Mouse (Mus musculus): ENCODE measurements around the gene Gabbr2.

The Gabbr2 gene

DNA sequence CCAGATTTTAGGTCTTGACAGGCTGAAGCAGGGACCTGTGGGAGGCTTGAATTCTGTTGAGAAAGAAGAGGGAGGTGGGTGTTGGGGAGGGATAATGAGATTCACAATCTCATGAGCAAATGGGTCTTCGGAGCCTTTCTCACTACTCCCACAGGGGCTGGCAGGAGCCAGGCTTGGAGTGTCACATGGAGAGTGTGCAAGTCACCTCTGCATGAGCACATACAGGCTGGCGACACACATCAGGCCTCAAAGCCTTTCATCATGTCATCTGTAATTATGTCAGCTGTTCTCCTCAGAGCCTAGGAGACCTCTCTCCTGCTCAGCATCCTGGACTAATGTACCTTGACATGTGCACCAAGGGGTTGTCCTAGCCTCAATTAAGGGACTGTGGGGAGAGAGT, 219.1 kb downstream of the Gabbr2 start:
- DNase-seq (ENCODE audit: extremely low spot score, low read depth, low spot score), result no peak

GRCm38 (mm10) chr4:46771116-46771515, 220.6 kb downstream of the Gabbr2 start:
- DNase-seq (ENCODE audit: extremely low spot score, low read depth, low spot score), result no peak

DNA sequence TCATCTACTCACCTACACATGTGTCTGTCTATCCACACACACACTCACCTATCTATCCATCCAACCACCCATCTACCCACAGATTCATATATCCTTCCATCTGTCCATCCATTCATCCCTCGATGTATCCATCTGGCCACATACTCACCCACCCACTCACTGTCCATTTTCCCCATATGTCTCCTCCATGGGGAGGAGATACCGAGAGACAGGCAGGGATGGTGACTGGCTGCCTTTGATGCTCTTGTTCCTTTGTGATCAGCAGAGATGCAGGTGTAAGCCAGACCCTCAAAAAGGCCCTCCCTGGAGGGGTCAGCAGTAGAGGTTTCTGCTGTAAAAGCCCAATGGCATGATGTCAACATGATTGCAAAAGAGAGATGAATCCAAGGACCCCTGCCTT, 221.0 kb downstream of the Gabbr2 start:
- DNase-seq (ENCODE audit: extremely low spot score, low read depth, low spot score), result no peak

DNA sequence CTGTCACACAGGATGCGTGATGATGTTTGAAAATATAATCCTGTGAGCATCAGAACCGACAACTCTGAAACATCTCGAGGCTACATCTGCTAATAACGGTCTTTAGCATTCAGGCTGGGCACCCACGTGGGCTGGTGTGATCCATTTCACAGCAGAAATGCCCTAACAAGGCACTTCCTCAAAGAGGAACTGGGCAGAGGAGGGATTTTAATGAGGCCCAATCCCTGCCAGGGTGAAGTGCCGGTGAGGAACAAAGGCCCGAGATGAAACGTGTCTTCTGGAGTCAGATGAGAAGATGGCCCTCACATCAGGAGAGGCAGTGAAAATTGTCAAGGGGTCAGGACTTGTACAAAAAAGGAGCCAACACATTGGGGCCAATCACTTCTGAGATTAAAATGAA, 221.6 kb downstream of the Gabbr2 start:
- DNase-seq (ENCODE audit: extremely low spot score, low read depth, low spot score), result no peak

GRCm38 (mm10) chr4:46766326-46766725, 225.3 kb downstream of the Gabbr2 start:
- no peak for DNase-seq (ENCODE audit: extremely low spot score, low read depth, low spot score)

- no peak for DNase-seq (ENCODE audit: extremely low spot score, low read depth, low spot score)
Observed at GRCm38 (mm10) chr4:46759838-46760237, 231.8 kb downstream of the Gabbr2 start.

- DNase-seq (ENCODE audit: extremely low spot score, low read depth, low spot score), result no peak
Observed at GRCm38 (mm10) chr4:46758340-46759041, 233.2 kb downstream of the Gabbr2 start.

- no peak for DNase-seq (ENCODE audit: extremely low spot score, low read depth, low spot score)
Observed at GRCm38 (mm10) chr4:46754407-46755194, 237.1 kb downstream of the Gabbr2 start.

GRCm38 (mm10) chr4:46752306-46752705, 239.4 kb downstream of the Gabbr2 start:
- DNase-seq (ENCODE audit: extremely low spot score, low read depth, low spot score), result no peak

DNA sequence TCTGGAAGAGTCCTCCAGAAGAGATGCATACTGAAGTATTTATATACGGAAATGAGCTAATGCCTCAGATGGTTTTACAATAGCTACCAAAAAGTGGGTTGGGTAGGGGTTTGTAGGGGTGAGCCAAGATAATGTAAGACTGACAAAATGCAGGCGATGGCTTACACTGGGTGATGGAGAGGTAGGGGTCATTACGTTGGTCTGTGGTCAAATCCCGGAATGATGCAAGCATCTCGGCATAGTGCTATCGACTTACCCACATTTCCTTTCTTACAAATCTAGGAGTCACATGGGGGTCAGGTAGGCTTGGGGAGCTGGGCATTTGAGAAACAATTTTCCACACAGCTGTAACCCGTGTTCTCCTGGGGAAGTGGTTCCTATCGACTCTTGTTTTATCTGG, 242.7 kb downstream of the Gabbr2 start:
- DNase-seq (ENCODE audit: extremely low spot score, low read depth, low spot score), result no peak

DNA sequence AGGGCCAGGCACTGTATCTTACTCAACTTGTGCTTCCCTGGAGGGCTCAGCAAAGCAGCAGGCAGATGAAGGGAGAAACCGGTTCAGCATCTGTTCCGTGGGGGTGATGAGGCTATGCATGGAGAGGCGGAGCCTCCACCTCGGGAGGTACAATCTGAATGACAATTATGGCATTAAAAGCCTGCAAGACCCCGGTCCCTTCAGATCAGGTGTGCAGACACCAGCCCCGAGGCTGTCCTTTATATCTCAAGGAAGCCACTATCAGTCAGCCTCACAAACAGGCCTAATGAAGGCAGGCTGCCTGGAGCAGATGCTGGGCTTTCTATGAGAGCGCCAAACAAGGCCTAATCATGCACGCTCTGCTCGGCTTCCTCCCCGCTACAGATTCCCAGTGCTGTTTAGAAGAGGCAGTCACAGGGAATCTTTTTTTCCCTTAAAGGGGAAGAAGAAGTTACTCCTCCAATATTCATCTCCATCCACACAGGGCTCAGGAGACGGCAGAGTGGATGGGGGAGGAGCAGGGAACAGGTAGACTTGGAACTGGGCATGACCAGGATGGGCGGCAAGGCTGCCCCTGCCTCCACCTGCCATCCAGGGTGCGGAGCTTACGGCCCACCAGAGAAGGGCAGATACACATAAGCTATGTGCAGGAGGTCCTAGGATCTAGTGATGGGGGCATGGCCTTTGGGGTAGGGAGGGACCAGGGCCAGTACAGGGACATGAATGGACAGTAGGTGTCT, 244.5 kb downstream of the Gabbr2 start:
- no peak for DNase-seq (ENCODE audit: extremely low spot score, low read depth, low spot score)

DNA sequence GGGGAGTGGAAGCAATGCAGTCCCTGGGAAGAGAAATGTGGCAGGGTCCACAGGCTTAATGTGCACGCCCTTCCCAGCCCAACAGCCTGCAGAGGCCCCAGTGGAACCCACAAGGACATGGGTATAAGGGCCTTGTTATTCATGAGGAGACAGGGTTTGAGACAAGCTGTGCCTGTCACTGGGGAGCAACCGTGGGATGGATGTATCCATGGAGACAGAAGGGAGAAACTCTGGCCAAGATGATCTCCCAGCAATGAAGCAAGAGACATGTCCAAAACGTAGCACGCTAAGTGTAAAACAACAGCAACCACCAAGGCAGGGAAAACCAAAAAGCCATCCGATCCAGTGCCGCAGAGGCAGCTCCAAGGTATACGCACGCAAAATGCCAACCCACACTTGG, 246.1 kb downstream of the Gabbr2 start:
- DNase-seq (ENCODE audit: extremely low spot score, low read depth, low spot score), result no peak

GRCm38 (mm10) chr4:46744583-46745155, 247.0 kb downstream of the Gabbr2 start:
- DNase-seq (ENCODE audit: extremely low spot score, low read depth, low spot score), result no peak

GRCm38 (mm10) chr4:46742601-46743000, 249.1 kb downstream of the Gabbr2 start:
- no peak for DNase-seq (ENCODE audit: extremely low spot score, low read depth, low spot score)

- no peak for DNase-seq (ENCODE audit: extremely low spot score, low read depth, low spot score)
Observed at GRCm38 (mm10) chr4:46736910-46737511, 254.7 kb downstream of the Gabbr2 start.

GRCm38 (mm10) chr4:46734906-46735305, 256.8 kb downstream of the Gabbr2 start:
- no peak for DNase-seq (ENCODE audit: extremely low spot score, low read depth, low spot score)

GRCm38 (mm10) chr4:46731590-46731989, 260.1 kb downstream of the Gabbr2 start:
- no peak for DNase-seq (ENCODE audit: extremely low spot score, low read depth, low spot score)

DNA sequence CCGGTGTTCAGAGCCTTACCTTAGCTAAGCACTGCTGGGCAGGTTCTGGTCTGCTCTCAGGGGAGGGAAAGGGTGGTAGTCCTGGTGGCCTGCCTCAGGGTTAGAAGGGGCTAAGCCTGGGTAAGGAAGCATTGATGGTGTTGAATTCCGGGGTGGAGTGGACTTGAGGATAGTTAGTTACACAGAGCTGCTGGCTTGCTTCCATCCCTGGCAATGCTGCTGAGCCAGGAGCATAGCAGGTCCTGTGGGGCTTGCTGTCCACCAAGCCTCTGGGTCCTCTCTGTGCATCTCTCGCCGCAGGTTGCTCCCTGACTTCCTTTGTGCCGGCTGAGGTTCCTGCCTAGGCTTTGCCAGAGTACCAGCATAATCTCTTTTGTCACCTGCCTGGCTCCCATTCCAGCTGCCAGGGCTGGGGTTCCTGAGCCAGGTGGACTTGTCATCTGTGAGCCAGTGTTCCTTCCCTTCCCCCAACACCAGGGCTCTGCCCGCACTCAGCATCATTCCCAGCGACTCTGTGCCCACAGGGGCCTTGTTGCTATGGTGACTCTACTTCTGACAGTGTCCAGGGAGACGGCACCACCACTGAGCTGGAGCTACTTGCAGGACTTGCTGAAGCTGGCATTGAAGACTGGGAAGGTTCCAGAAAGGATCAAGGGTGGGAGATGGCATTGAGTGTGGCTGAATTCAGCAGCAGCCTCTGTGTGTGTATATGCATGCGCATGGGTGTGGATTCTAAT, 262.2 kb downstream of the Gabbr2 start:
- no peak for DNase-seq (ENCODE audit: extremely low spot score, low read depth, low spot score)

DNA sequence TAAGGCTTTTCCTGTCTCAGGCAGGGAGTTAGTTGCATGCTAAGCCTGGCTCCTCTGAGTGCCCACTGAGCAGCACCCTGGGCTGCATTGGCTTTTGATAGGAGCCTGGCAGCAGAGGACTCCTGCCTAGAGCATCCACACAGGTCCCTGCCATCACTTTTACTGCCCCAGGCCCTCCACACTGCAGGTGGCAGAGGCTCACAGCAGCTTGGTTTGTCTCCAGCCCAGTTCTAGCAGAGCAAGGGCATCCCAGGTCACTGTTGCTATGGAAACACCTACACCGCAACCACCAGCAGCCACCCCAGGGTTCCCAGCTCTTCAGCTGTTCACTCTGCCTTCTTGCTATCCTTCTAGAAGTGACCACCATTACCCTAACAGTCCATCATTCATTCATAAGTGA, 263.4 kb downstream of the Gabbr2 start:
- no peak for DNase-seq (ENCODE audit: extremely low spot score, low read depth, low spot score)

DNA sequence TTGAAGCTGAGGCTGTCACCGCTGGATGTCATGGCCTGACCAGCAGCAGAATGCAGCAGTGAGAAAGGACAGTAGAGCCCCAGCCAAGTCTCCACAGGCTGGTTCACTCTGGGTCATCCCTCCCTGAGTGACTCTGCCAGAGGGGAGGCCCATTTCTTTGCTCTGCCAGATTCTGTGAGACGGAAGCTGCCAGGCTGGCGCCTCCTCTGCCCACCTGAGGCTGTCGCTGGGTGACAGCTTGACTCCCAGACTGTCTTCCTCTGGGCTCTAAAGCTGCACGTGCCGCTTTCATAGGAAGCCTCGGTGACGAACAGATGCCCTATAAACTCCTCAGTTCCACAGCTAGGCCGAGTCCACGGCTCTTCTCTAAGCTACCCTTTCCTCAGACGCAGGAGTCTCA, 264.5 kb downstream of the Gabbr2 start:
- no peak for DNase-seq (ENCODE audit: extremely low spot score, low read depth, low spot score)
